Mouse (Mus musculus): ENCODE measurements around the gene Tmem186.

DNA sequence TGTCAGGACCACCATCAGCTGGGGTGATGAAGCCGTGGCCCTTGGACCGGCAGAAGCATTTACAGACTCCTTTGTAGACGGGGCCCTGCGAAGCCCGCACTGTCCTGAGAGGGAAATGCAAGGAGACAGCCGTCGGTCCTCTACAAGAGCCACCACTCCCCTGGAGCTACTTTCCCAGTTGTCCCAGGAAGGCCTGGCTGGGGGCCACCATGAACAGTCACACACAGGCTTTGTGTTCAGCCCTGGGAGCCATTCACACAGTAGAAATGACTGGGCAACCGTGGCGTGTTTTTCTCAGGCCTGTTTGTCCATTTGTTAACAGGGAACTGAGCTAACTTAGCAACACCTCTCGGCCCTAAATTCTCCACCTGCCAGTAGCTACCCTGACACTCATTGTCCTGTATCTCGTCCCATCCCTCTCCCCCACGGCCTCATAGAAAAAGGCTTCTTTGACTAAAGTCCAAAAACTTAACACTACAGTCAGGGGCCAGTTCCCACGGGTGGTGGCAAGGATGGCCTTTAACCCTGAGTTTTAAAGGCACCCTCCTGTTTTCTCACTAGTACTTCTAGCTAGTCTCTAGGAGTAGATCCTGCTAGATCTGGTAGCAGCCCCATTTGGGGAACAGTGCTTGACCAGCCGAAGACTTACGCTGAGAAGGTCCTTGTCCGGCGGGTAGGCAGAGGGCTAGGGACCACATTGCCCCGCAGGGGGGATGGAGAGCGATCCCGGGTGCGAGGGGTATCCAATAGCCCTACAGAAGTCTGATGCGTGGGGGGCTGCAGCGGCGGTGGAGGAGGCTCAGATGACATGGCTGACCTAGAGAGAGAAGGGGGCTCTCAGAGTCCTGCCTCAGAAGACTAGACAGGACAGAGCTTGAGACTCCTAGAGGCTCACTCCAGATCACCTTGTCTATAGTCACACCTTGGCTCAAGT is 26.4 kb upstream of the Tmem186 start:
- TF ChIP-seq POLR2A (IDR thresholded peaks at IDR 0.05; ENCODE audit: borderline replicate concordance, extremely low read depth, low read depth, low read length) (no peak), CTCF (IDR thresholded peaks at IDR 0.05; ENCODE audit: insufficient read depth, low read length) (no peak)

Measured in lung, adult 2 months (tissue).